Mouse (Mus musculus): ENCODE measurements around the gene Cdan1.

Gene Cdan1

DNA sequence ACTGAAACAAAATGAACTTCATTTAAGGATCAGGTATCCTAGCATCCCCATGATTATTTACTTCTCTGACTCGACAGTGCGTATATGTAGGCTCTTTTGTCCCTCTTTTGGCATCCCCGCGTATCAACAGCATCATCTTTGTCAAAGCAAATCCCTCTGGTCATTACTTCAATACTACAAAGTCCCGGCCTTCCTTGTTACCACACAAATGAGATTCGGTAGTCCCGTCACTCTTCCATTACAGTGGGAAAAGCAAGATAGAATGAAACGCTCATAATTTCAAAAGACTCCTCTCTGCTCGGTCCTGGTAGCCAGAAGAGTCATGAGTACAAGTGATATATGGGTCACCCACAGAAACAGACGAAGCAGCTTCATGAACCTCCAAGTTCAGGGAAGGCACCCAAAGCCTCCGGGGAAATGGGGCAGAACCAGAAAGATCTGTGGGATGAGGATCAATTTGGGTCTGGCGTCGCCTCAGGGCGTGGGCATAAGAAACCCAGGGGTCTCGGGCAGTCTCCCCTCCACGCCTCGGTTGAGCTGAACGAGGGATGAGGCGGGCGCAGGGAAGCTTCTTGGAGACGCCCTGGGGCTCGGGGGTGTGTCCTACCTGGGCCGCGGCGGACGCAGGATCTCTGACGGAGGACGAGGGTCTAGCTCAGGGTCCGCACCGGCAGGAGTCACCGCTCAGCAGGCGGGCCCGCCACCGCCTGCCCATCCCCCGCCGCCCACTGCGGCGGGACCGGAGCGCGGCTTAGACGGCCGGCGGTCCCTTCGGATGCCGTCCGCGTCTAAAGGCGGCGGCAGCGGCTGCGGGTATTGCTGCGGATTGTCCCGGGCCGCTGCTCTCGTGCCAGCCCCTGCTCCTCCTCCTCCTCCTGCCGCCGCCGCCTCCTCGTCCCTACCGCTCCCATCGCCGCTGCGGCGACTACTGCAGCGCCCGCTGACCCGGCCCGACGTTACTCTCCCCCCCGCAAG lies at the start of gene Cdan1:
Gene Cdan1, minus strand, starts transcription at position 680 of the 975 bp plus-strand sequence.
- DNase-seq (ENCODE audit: low read depth): no peak

DNA sequence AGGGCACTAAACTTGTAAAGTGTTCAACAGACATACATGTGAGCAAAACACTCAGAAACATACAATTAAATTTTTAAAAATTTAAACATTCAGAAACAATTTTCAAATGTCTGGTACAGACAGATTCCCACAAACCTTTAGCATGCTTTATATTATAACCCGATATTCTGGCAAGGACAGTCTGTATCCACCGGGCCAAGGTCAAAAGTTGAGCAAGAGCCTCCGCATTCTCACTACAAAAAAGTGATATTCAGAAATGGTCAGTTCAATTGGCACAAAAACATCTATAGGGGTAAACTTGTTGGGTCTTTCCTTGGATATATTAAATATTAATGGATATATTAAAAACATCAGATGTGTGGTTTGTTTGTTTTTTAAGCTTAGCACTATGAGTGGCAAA lies 46.4 kb upstream of the Cdan1 start:
- no peak for DNase-seq (ENCODE audit: low read depth)

- no peak for DNase-seq (ENCODE audit: low read depth)
Observed at GRCm38 (mm10) chr2:120887601-120888000, 37.7 kb upstream of the Cdan1 start.

DNA sequence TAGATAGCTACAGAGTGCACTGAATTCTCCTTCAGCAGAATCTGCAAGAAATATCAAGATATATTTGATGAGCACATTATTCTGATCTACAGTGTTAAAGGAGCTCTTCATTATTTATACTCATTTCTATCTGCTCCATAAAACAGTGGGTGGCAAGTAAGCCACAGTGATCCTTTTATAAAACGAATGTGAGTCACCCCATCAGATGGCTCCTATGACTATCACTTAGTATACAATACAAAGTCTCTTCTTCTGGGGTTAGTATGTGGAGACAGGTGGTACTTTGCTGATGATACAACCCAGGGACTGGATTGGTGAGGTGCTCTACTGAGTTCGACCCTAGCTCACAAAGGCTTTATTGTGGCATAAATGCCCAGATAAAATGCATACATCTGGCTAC lies 23.3 kb upstream of the Cdan1 start:
- DNase-seq (ENCODE audit: low read depth): no peak

DNA sequence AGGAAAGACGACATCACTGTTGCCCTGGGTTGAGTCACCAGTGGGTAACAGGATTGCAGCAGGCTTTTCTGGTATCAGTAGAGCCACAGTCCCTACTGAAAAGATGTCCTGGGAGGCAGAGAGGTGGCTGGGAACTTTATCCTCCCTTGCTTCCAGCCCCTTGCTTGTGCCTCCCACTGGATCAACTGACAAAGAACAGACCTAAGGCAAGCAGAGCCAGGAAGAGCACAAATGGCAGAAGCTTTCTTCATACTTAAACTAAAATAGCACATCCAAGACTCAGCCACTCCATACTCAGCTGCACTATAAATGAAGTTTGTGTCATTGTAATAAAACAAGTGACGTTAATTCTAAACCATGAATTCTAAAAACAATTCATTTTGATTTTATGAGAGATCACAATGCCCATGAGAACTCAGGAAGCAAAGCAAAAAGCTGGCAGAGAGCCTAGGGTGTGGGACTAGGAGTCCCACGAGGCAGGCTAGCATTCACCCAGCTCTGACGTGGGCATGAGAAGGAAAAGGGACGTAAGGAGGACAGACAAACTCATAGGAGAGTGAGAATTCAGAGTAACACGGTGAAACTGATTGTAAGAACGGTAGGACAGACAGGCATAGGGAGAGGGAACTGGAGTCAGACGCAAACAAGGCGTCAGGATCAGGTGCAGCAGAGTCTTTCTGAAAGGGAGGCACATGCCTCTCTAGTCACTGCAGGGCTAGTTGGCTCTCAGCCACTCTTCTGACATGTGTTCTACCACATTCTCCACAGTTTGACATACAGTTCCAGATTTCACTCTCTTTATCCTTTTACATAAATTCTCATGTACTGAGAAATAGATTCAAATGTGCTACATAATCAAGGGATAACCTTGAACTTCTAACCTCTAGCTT lies 21.8 kb upstream of the Cdan1 start:
- no peak for DNase-seq (ENCODE audit: low read depth)

DNA sequence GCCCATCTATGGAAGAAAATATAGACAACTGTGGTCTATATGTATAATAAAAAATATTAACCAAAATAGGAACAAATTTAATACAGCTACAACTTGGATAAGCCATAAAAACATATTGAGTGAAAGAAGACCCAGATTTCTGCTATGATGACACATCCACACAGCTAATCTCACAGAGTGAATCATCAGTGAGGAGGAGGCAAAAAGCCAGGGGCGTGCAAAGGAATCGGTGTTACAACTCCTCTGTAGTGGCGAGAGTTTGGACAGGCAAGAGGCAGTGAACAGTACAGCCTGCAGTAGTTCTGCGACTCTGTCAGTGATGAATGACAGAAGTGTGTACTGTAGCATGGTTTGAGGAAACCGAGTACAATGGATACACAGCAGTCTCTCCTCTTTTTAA lies 17.4 kb upstream of the Cdan1 start:
- DNase-seq (ENCODE audit: low read depth): peak; percentile 50

DNA sequence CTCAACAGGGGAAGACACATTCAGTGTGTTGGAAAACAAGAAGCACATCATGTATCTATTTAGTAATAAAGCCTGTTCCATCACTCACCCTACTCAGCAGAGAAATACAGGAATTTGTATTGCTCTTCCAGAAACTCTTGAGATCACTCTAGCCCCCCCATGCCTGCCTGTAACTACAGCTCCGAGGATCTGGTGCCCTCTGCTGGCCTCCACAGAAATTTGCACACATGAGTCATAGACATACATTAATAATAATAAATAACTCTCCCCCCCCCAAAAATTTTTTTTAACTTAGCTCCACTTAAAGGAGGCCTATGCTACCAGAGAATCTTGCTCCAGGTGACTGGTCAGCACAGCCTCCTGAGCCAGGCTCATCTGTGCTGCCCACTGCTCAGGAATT lies 16.6 kb upstream of the Cdan1 start:
- no peak for DNase-seq (ENCODE audit: low read depth)

GRCm38 (mm10) chr2:120863389-120863788 lies 13.5 kb upstream of the Cdan1 start:
- no peak for DNase-seq (ENCODE audit: low read depth)

DNA sequence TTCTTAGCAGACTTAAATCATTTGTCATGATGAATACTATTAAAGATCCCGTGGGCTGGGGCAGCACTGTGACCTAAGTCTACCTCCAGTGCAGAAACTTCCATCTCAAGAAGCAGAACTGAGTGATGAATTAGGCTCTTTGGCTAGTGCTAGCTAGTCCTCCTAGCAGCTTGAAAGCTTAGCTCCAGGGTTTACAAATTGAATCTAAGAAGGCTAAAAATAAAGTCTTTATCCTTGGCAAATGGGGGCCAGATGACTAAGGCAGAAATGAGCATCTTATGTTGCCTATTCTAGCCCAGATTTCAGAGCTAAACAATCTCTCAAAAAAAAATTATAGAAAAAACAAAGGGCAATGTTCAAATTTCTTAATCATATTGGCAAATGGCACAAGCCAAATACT lies 10.8 kb upstream of the Cdan1 start:
- no peak for DNase-seq (ENCODE audit: low read depth)

- no peak for DNase-seq (ENCODE audit: low read depth)
Observed at GRCm38 (mm10) chr2:120858131-120858530, 8.2 kb upstream of the Cdan1 start.

- DNase-seq (ENCODE audit: low read depth): no peak
Observed at GRCm38 (mm10) chr2:120853151-120853550, 3.2 kb upstream of the Cdan1 start.

GRCm38 (mm10) chr2:120852626-120853025 lies 2.7 kb upstream of the Cdan1 start:
- DNase-seq (ENCODE audit: low read depth): no peak

DNA sequence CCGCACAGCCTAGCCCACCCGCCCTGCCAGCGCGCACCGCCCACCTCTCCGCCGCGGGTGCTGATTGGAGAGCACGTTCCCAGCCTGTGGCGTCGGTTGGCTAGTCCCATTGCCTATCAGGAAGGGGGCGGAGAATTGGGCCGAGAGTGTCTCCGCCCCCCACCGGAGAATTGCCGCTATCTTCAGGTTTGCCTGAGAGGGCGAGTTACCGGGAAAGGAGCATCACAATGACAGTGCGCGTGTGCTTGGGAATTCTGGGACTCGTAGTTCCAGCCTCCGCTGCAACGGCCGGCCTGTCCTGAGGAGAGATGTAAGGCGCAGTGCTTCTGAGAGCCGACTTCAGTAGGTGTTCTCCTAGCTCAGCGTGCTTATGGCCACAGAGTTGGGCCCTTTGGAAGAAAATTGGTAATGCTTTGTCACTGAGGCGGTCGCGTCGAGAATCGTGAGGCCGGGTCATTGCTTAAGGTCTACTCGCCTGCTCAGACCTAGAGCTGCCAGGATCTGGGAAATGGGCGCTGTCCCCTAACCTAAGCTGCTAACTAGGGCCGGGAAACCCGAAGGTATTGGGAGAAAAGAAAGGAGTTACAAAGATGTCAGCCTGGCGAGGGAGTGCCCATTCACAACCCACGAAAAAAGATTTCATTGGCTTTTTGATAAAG lies 625 bp upstream of the Cdan1 start, which contains the start of gene Ttbk2:
Gene Ttbk2, minus strand, starts transcription at position 181 of the 659 bp plus-strand sequence.
- peak; percentile 90 for DNase-seq (ENCODE audit: low read depth)

DNA sequence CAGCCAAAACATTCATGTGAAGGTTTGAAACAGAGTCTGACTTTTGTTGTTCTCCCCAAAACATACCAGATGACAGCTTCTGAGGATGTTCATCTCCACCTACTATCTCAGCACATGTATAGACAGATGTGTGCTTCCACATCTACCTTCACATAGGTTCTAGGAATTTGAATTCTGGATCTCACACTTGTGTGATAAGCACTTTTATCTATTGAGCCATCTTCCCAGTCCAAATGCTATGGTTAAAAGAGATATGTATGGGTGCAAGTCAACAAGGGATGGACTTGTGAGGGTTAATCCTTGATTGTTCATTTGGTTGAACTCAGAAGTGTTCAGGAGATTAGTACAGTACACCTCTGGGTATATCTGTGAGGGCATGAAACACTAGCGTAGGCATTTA lies 4.6 kb downstream of the Cdan1 start:
- no peak for DNase-seq (ENCODE audit: low read depth)

GRCm38 (mm10) chr2:120843990-120844389 lies 5.9 kb downstream of the Cdan1 start:
- DNase-seq (ENCODE audit: low read depth): no peak

- no peak for DNase-seq (ENCODE audit: low read depth)
Observed at GRCm38 (mm10) chr2:120841211-120841610, 8.7 kb downstream of the Cdan1 start.

DNA sequence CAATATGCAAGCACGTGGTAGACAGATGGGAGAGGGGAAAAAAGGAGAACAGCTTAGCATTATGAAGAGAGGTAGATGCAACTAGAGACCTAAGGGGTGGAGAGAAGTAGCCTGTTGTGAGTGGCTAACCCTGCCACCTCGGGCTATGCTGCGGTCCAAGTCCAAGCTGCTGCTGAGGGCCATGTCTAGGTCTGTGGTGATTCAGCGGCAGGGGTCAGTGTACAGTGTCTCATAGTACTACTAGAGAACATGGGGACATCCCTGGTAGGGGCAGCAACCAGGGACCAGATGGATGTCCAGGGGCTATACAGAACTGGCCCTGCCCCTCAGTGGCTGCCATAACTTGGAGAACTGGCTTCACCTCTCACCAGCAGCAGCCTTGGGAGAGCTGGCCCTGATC lies 14.8 kb downstream of the Cdan1 start:
- DNase-seq (ENCODE audit: low read depth): no peak

DNA sequence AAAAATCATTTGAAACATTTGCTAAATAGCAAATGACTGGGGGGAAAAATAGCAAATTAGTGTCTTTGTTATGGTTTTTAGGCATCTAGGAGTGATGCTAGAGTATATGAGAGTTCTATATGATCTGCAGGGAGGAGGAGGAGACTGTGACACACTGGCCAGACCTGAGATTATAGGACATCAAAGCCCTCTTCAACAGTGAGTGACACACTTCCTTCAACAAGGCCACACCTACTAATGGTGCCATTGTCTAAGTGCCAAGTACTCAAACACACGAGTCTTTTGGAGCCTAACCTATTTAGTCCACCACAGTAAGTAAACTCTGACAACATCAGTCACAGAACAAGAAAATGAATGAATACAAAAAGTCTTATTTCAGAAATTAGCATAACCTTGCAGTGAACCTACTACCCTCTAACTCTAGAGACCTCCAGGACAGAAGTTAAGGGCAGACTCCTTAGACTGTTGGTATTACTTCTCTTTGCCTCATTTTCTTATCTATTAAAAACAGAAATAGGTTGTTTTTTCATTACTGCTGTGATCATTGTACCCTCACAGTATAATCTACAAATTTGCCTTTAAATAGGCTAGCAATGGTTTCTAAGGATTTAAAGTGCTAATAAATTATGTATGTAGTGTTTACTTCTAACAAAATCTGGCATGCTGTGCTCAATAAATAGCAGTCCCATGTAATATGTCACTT lies 22.8 kb downstream of the Cdan1 start:
- no peak for DNase-seq (ENCODE audit: low read depth)

GRCm38 (mm10) chr2:120770265-120770935 lies 79.5 kb downstream of the Cdan1 start:
- no peak for DNase-seq (ENCODE audit: low read depth)

GRCm38 (mm10) chr2:120761922-120762321 lies 88.0 kb downstream of the Cdan1 start:
- DNase-seq (ENCODE audit: low read depth): no peak

- no peak for DNase-seq (ENCODE audit: low read depth)
Observed at GRCm38 (mm10) chr2:120748041-120748440, 101.9 kb downstream of the Cdan1 start.
